Mouse (Mus musculus) hindbrain, embryonic 11.5 days (tissue): Measurements from ENCODE around the gene Efcab14. TPM values are rescaled to one million over a fixed set of nuclear protein-coding genes. Genes with fewer than 3 reads are reported as not detected.

ENCODE experiments used
- ATAC-seq: fragments of 200-750 bp; cut with Nextera tagmentation; 2 replicates; pipeline ENCODE4 v1.8.0; 2017; ENCODE audit warnings: mild to moderate bottlenecking, moderate TSS enrichment, moderate library complexity; ENCODE audit not compliant: low FRiP score
- DNase-seq: peaks from one replicate; pipeline ENCODE4 v3.0.0-alpha.2; 2015; ENCODE audit warnings: low spot score
- H3K27ac ChIP-seq: fragments of 300-500 bp; sonication (generic); 2 replicates; pipeline ENCODE4 v1.5.1; 2014; ENCODE audit warnings: mild to moderate bottlenecking, low read depth, low read length
- H3K27me3 ChIP-seq: fragments of 300-500 bp; sonication (generic); 2 replicates; pipeline ENCODE4 v1.6.1; 2014; ENCODE audit warnings: mild to moderate bottlenecking, low read length, moderate library complexity, mixed read lengths; ENCODE audit not compliant: control insufficient read depth, insufficient read depth
- H3K36me3 ChIP-seq: fragments of 300-500 bp; sonication (generic); 2 replicates; pipeline ENCODE4 v1.6.1; 2014; ENCODE audit warnings: mild to moderate bottlenecking, low read length, moderate library complexity, mixed read lengths; ENCODE audit not compliant: control insufficient read depth, insufficient read depth
- H3K4me1 ChIP-seq: fragments of 300-500 bp; sonication (generic); replicated peaks from 2 replicates; pipeline ENCODE4 v1.6.1; 2014; ENCODE audit warnings: low read length, mixed read lengths; ENCODE audit not compliant: control insufficient read depth, insufficient read depth
- H3K4me2 ChIP-seq: fragments of 300-500 bp; sonication (generic); replicated peaks from 2 replicates; pipeline ENCODE4 v1.6.1; 2014; ENCODE audit warnings: mild to moderate bottlenecking, low read depth, low read length
- H3K4me3 ChIP-seq: fragments of 300-500 bp; sonication (generic); 2 replicates; pipeline ENCODE4 v1.5.1; 2014; ENCODE audit warnings: low read depth, low read length
- H3K9ac ChIP-seq: fragments of 300-500 bp; sonication (generic); 2 replicates; pipeline ENCODE4 v1.6.1; 2014; ENCODE audit warnings: low read depth, low read length
- H3K9me3 ChIP-seq: fragments of 300-500 bp; sonication (generic); 2 replicates; pipeline ENCODE4 v1.6.1; 2016; ENCODE audit warnings: low read length; ENCODE audit not compliant: control insufficient read depth
- WGBS: fragments of 180-500 bp; shearing (Covaris S2); extraction: QIAGEN DNeasy Blood & Tissue Kit; methylation state at CpG from one replicate; pipeline ENCODE4 v1.1.7; 2014; 5-methylcytosine and 5-hydroxymethylcytosine counted together
- polyA plus RNA-seq: library from polyadenylated mRNA; unstranded; fragments of >200 nt; fragmentation: Nextera tagmentation; extraction: Ambion mirVana; gene quantifications from 2 replicates; pipeline ENCODE4 v1.2.1, GENCODE M21; 2014

Gene Efcab14
- polyA plus RNA-seq, 1 experiment from 2014 or later: 45.0 TPM

- no peak for DNase-seq
- Histone ChIP-seq H3K4me1 (no peaks in the 10 kb centered on the region), H3K4me2 (no peak overlapping the region), H3K9me3 (no peaks in the 10 kb centered on the region), H3K27ac (no peak overlapping the region), H3K4me3 (no peak overlapping the region), H3K9ac (no peak overlapping the region), H3K27me3 (no peaks in the 10 kb centered on the region), H3K36me3 (no peaks in the 10 kb centered on the region)
- no peak for ATAC-seq
Observed at GRCm38 (mm10) chr4:115821431-115821830, 83.9 kb downstream of the Efcab14 start.

DNA sequence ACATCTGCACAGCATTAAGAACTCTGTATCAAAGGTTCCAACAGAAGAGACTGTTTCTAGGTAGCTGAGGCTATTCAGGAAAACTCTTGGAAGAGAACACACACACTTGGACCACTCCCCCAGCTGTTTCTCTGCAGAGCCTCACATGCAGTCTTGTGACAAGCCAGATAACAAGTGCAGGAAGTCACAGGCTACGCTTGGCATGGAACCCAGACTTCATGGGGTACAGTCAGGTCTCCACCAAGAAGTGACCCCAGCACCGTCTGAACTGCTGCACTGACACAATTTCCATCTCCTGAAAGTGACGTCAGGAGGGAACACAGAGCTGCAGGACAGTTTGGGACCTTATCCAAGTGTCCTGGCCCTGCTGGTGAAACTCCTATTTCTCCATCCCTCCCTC, 84.4 kb downstream of the Efcab14 start:
- no peak overlapping the region for H3K4me2 ChIP-seq
- ATAC-seq: no peak
- H3K27me3 ChIP-seq: no peaks in the 10 kb centered on the region
- H3K4me3 ChIP-seq: no peak overlapping the region
- DNase-seq: no peak
- H3K9ac ChIP-seq: no peak overlapping the region
- WGBS: 75% methylated on average over 3 of the region's 3 CpGs
- H3K36me3 ChIP-seq: no peaks in the 10 kb centered on the region
- H3K27ac ChIP-seq: no peak overlapping the region
- H3K9me3 ChIP-seq: no peaks in the 10 kb centered on the region
- no peaks in the 10 kb centered on the region for H3K4me1 ChIP-seq

DNA sequence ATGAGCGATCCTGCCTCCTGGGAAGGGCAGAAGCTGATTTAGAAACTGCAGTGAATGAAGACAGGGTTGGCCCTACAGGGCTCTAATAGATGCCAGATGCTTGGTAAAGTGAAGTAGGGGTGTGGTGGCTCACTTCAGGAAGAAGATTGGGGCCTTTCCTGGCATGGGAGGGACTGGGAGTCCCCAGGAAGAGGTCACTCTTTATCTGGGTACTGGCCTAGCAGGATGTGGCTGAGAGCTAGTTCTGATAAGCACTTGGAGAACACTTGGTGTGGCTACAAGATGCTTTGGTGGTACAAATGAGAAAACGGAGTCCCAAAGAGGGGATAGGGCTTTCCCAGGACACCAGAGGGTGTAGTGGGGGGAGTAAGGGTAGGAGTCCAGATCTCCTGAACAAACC, 86.6 kb downstream of the Efcab14 start:
- Histone ChIP-seq H3K4me2 (no peak overlapping the region), H3K4me1 (no peaks in the 10 kb centered on the region), H3K9me3 (no peaks in the 10 kb centered on the region), H3K9ac (no peak overlapping the region), H3K27me3 (no peaks in the 10 kb centered on the region), H3K27ac (no peak overlapping the region), H3K4me3 (no peak overlapping the region), H3K36me3 (no peaks in the 10 kb centered on the region)
- 76% methylated on average over 2 of the region's 2 CpGs for WGBS
- ATAC-seq: no peak
- DNase-seq: no peak

DNA sequence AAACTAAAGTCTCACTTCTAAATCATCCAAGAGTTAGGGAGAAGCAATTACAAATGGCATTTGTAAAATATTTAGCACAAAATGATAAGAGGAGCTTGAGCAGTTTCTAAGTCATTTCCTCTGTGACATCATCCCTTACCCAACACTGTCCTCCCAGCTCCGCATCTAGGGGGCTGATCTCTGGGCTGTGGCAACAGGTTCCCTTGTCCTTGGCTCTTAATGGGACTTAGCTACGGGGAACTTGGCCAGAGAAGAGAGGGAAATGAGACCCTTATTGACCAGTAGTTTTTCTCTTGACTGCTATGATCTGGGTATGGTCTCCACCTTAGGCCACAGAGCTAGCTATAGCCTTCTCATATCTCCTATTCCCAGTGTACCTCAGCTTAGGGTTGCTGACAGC, 87.7 kb downstream of the Efcab14 start:
- Histone ChIP-seq H3K4me2 (no peak overlapping the region), H3K4me1 (no peaks in the 10 kb centered on the region), H3K4me3 (no peak overlapping the region), H3K36me3 (no peaks in the 10 kb centered on the region), H3K27me3 (no peaks in the 10 kb centered on the region), H3K9ac (no peak overlapping the region), H3K27ac (no peak overlapping the region), H3K9me3 (no peaks in the 10 kb centered on the region)
- DNase-seq: no peak
- no peak for ATAC-seq
- WGBS: 63% methylated on average over 2 of the region's 2 CpGs

Other genes with a start within 250 kb of the Efcab14 start
- not detected in 2 replicates for gene Cyp4a14, start 241.6 kb upstream of the Efcab14 start, polyA plus RNA-seq
- not detected in 2 replicates for gene Cyp4a10, start 219.5 kb upstream of the Efcab14 start, polyA plus RNA-seq
- not detected in 2 replicates for gene Cyp4a31, start 174.1 kb upstream of the Efcab14 start, polyA plus RNA-seq
- gene Cyp4a32, start 136.8 kb upstream of the Efcab14 start, polyA plus RNA-seq: not detected in 2 replicates
- not detected in 2 replicates for gene Cyp4b1, start 90.0 kb upstream of the Efcab14 start, polyA plus RNA-seq
- 0.29 TPM in 1 of 2 replicates, not detected in the other for gene Tex38, start 43.3 kb downstream of the Efcab14 start, polyA plus RNA-seq
- 42.5 and 46.0 TPM in 2 replicates for gene Atpaf1, start 47.1 kb downstream of the Efcab14 start, polyA plus RNA-seq
- gene Mob3c, start 90.3 kb downstream of the Efcab14 start, polyA plus RNA-seq: 3.3 and 4.6 TPM in 2 replicates
- gene Mknk1, start 101.5 kb downstream of the Efcab14 start, polyA plus RNA-seq: 15.5 and 19.3 TPM in 2 replicates
- not detected in 2 replicates for gene Kncn, start 146.7 kb downstream of the Efcab14 start, polyA plus RNA-seq
- not detected in 2 replicates for gene 6430628N08Rik, start 152.9 kb downstream of the Efcab14 start, polyA plus RNA-seq
- gene Dmbx1, start 202.2 kb downstream of the Efcab14 start, polyA plus RNA-seq: 2.4 and 2.5 TPM in 2 replicates